Mouse (Mus musculus) heart, embryonic 10.5 days (tissue): Measurements from ENCODE around the gene Arfgap3. TPM values are rescaled to one million over a fixed set of nuclear protein-coding genes. Genes with fewer than 3 reads are reported as not detected.

ENCODE experiments used
- DNase-seq: peaks from one replicate; pipeline ENCODE4 v3.0.0-alpha.2; 2017; ENCODE audit warnings: low spot score
- H3K27ac ChIP-seq: fragments of 300-500 bp; sonication (generic); 2 replicates; pipeline ENCODE4 v1.5.1; 2016; ENCODE audit warnings: mild to moderate bottlenecking
- H3K27me3 ChIP-seq: fragments of 300-500 bp; sonication (generic); 2 replicates; pipeline ENCODE4 v1.6.1; 2016; ENCODE audit warnings: mild to moderate bottlenecking; ENCODE audit not compliant: poor library complexity, insufficient read depth, severe bottlenecking
- H3K36me3 ChIP-seq: fragments of 300-500 bp; sonication (generic); 2 replicates; pipeline ENCODE4 v1.6.1; 2016; ENCODE audit warnings: mild to moderate bottlenecking, moderate library complexity
- H3K4me1 ChIP-seq: fragments of 300-500 bp; sonication (generic); 2 replicates; pipeline ENCODE4 v1.6.1; 2016; ENCODE audit warnings: mild to moderate bottlenecking
- H3K4me3 ChIP-seq: fragments of 300-500 bp; sonication (generic); 2 replicates; pipeline ENCODE4 v1.5.1; 2016; ENCODE audit warnings: mild to moderate bottlenecking, moderate library complexity
- H3K9me3 ChIP-seq: fragments of 300-500 bp; sonication (generic); 2 replicates; pipeline ENCODE4 v1.6.1; 2016; ENCODE audit warnings: mild to moderate bottlenecking, moderate library complexity
- WGBS: fragments of 180-500 bp; shearing (Covaris S2); methylation state at CpG from one replicate; pipeline ENCODE4 v1.1.7; 2016; 5-methylcytosine and 5-hydroxymethylcytosine counted together
- polyA plus RNA-seq: library from polyadenylated mRNA; unstranded; fragments of >200 nt; fragmentation: Nextera tagmentation; extraction: Ambion mirVana; gene quantifications from 2 replicates; pipeline ENCODE4 v1.2.1, GENCODE M21; 2016

The Arfgap3 gene
- polyA plus RNA-seq, 1 experiment from 2014 or later = 25.8 TPM

- H3K36me3 ChIP-seq = no peaks in the 10 kb centered on the region
- no peak overlapping the region for H3K27ac ChIP-seq
- H3K27me3 ChIP-seq = peaks cover 42% of the 10 kb centered on the region
- H3K9me3 ChIP-seq = 0 out of 2 replicates have a peak, but pooled peaks cover 3% of the 10 kb centered on the region
- peaks cover 15% of the 10 kb centered on the region for H3K4me1 ChIP-seq
- no peak overlapping the region for H3K4me3 ChIP-seq
- WGBS = 40% methylated on average over 10 of the region's 10 CpGs
- DNase-seq = no peak
Measured at GRCm38 (mm10) chr15:83254372-83255070, 95.5 kb downstream of the Arfgap3 start.

GRCm38 (mm10) chr15:83252060-83252459 is 98.0 kb downstream of the Arfgap3 start:
- Histone ChIP-seq H3K27ac (no peak overlapping the region), H3K4me3 (peak overlapping the region; percentile 69; the same call in 1 of the 2 replicates), H3K27me3 (peaks cover 58% of the 10 kb centered on the region), H3K4me1 (peaks cover 19% of the 10 kb centered on the region), H3K9me3 (0 out of 2 replicates have a peak, but pooled peaks cover 3% of the 10 kb centered on the region), H3K36me3 (no peaks in the 10 kb centered on the region)
- 68% methylated on average over 14 of the region's 14 CpGs for WGBS
- no peak for DNase-seq

GRCm38 (mm10) chr15:83251176-83252004 is 98.7 kb downstream of the Arfgap3 start, which contains the start of gene A4galt:
Gene A4galt (minus strand): TSS chr15:83251774.
- H3K27ac ChIP-seq = peak within 1 kb of the TSS; percentile 23; the same call in 1 of the 2 replicates
- 0 out of 2 replicates have a peak, but pooled peaks cover 3% of the 10 kb centered on the region for H3K9me3 ChIP-seq
- H3K36me3 ChIP-seq = no peaks in the 10 kb centered on the region
- WGBS = 2% methylated on average over 66 of the region's 66 CpGs
- H3K4me3 ChIP-seq = peak within 1 kb of the TSS; percentile 69
- peaks cover 61% of the 10 kb centered on the region for H3K27me3 ChIP-seq
- peaks cover 19% of the 10 kb centered on the region for H3K4me1 ChIP-seq
- no peak for DNase-seq

GRCm38 (mm10) chr15:83250651-83251175 is 99.3 kb downstream of the Arfgap3 start:
- Histone ChIP-seq H3K9me3 (0 out of 2 replicates have a peak, but pooled peaks cover 3% of the 10 kb centered on the region), H3K27ac (0 out of 2 replicates have a peak overlapping the region, but pooled peaks have one; percentile 23), H3K36me3 (no peaks in the 10 kb centered on the region), H3K4me1 (peaks cover 19% of the 10 kb centered on the region), H3K27me3 (peaks cover 61% of the 10 kb centered on the region), H3K4me3 (peak overlapping the region; percentile 69)
- 2% methylated on average over 20 of the region's 20 CpGs for whole genome bisulfite sequencing
- DNase-seq = no peak

Other genes with a start within 250 kb of the Arfgap3 start
- gene Rrp7a, start 227.4 kb downstream of the Arfgap3 start, polyA plus RNA-seq = 52.7 and 64.6 TPM in 2 replicates
- 105 and 119 TPM in 2 replicates for gene Poldip3, start 200.9 kb downstream of the Arfgap3 start, polyA plus RNA-seq
- gene Cyb5r3, start 177.7 kb downstream of the Arfgap3 start, polyA plus RNA-seq = 177 and 178 TPM in 2 replicates
- gene A4galt, start 98.5 kb downstream of the Arfgap3 start, polyA plus RNA-seq = not detected in 2 replicates
- gene Pacsin2, start 114.4 kb upstream of the Arfgap3 start, polyA plus RNA-seq = 81.9 and 82.4 TPM in 2 replicates
- gene Ttll1, start 160.6 kb upstream of the Arfgap3 start, polyA plus RNA-seq = 23.9 and 24.6 TPM in 2 replicates
- 17.4 and 29.8 TPM in 2 replicates for gene Bik, start 176.6 kb upstream of the Arfgap3 start, polyA plus RNA-seq
- 97.0 and 141 TPM in 2 replicates for gene Tspo, start 213.3 kb upstream of the Arfgap3 start, polyA plus RNA-seq
- gene Mcat, start 213.5 kb upstream of the Arfgap3 start, polyA plus RNA-seq = 37.7 and 40.0 TPM in 2 replicates
- 39.7 and 44.0 TPM in 2 replicates for gene Ttll12, start 244.9 kb upstream of the Arfgap3 start, polyA plus RNA-seq